Mouse (Mus musculus): ENCODE measurements at regions not wholly inside any gene's neighbourhood (a gene's known extent, or its start where the extent isn't known, plus 50 kb on each side); places are given as distances from the start of the nearest gene placed in this dataset.

- DNase-seq (ENCODE audit: low spot score), result no peak
Measured at GRCm38 (mm10) chr11:79825881-79826280, 136.3 kb downstream of the Utp6 start.

GRCm38 (mm10) chr11:79823631-79824310 lies 138.4 kb downstream of the Utp6 start:
- DNase-seq (ENCODE audit: low spot score), result no peak

GRCm38 (mm10) chr11:79821986-79822385 lies 140.2 kb downstream of the Utp6 start:
- DNase-seq (ENCODE audit: low spot score), result no peak

- DNase-seq (ENCODE audit: low spot score), result no peak
Measured at GRCm38 (mm10) chr11:79815156-79815555, 147.0 kb downstream of the Utp6 start.

GRCm38 (mm10) chr11:79806911-79807466 lies 155.2 kb downstream of the Utp6 start:
- DNase-seq (ENCODE audit: low spot score), result no peak

- no peak for DNase-seq (ENCODE audit: low spot score)
Measured at GRCm38 (mm10) chr11:79806417-79806816, 155.8 kb downstream of the Utp6 start.

- DNase-seq (ENCODE audit: low spot score), result peak; percentile 23
Measured at GRCm38 (mm10) chr11:79805981-79806415, 156.2 kb downstream of the Utp6 start.

- no peak for DNase-seq (ENCODE audit: low spot score)
Measured at GRCm38 (mm10) chr11:79803971-79804370, 158.2 kb downstream of the Utp6 start.

GRCm38 (mm10) chr11:79803006-79803405 lies 159.2 kb downstream of the Utp6 start:
- peak; percentile 62 for DNase-seq (ENCODE audit: low spot score)

GRCm38 (mm10) chr11:79802566-79802965 lies 159.6 kb downstream of the Utp6 start:
- no peak for DNase-seq (ENCODE audit: low spot score)

- DNase-seq (ENCODE audit: low spot score), result no peak
Measured at GRCm38 (mm10) chr11:79800256-79800655, 161.9 kb downstream of the Utp6 start.

- no peak for DNase-seq (ENCODE audit: low spot score)
Measured at GRCm38 (mm10) chr11:79788251-79788741, 173.9 kb downstream of the Utp6 start.

GRCm38 (mm10) chr11:79787766-79788165 lies 174.4 kb downstream of the Utp6 start:
- DNase-seq (ENCODE audit: low spot score), result no peak

GRCm38 (mm10) chr11:79784071-79784470 lies 178.1 kb downstream of the Utp6 start:
- no peak for DNase-seq (ENCODE audit: low spot score)

- DNase-seq (ENCODE audit: low spot score), result no peak
Measured at GRCm38 (mm10) chr11:79781966-79782365, 180.2 kb downstream of the Utp6 start.

GRCm38 (mm10) chr11:79779756-79780155 lies 182.4 kb downstream of the Utp6 start:
- no peak for DNase-seq (ENCODE audit: low spot score)

GRCm38 (mm10) chr11:79778522-79778921 lies 183.7 kb downstream of the Utp6 start:
- DNase-seq (ENCODE audit: low spot score), result no peak

- no peak for DNase-seq (ENCODE audit: low spot score)
Measured at GRCm38 (mm10) chr11:79777988-79778387, 184.2 kb downstream of the Utp6 start.

- DNase-seq (ENCODE audit: low spot score), result no peak
Measured at GRCm38 (mm10) chr11:79776577-79776976, 185.6 kb downstream of the Rab11fip4 start.

GRCm38 (mm10) chr11:79773755-79774154 lies 182.7 kb downstream of the Rab11fip4 start:
- no peak for DNase-seq (ENCODE audit: low spot score)

- no peak for DNase-seq (ENCODE audit: low spot score)
Measured at GRCm38 (mm10) chr11:79771431-79771830, 180.4 kb downstream of the Rab11fip4 start.

- no peak for DNase-seq (ENCODE audit: low spot score)
Measured at GRCm38 (mm10) chr11:79767111-79767510, 176.1 kb downstream of the Rab11fip4 start.

- no peak for DNase-seq (ENCODE audit: low spot score)
Measured at GRCm38 (mm10) chr11:79766036-79766435, 175.0 kb downstream of the Rab11fip4 start.

All from heart, adult 8-10 months (tissue).